Mouse (Mus musculus): ENCODE measurements around the gene Etv5. TPM values are rescaled to one million over a fixed set of nuclear protein-coding genes. Genes with fewer than 3 reads are reported as not detected.

Gene Etv5
- 13.6 and 17.8 TPM in 2 replicates for polyA plus RNA-seq (2015; fragmentation: Nextera tagmentation; extraction: Ambion mirVana)

DNA sequence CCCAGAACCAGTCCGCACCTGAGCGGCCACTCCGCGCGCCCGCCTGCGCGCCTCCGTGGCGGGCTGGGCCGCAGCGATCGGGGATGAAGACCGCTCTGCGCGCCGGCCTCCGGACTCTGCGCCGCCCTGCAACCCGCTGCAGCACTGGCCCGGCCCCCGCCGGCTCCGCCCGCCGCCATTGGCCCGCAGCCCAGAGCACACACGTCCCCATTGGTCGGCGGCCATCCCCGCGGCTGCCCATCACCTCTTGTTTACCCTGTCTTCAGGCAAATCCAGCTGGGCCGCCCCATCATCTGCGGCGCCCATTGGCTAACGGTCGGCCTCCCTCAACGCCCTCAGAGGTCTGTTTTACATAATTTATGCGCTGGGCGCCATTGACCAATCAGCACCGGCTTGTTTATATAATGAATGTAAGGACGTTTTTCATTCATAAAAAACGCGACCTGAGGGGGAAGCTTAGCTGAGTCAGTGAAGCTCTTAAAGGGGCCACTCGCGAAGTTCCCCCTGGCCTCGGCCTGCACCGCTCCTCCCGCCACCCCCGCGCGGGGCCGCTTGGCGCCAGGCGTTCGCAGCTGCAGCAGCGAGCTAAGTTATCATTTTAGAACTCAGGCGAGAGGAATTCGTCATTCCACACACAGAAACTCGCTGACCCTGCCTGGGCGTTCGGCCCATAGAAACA is at the start of gene Etv5:
Gene Etv5 (minus strand): TSS at position 221 of the 679 bp plus-strand sequence.
- Histone ChIP-seq H3K36me3 (ENCODE audit: control insufficient read depth, insufficient read depth, low read length) (no peaks in the 10 kb centered on the region), H3K9me3 (replicated peaks; ENCODE audit: control insufficient read depth, low read length, poor library complexity, severe bottlenecking) (no peaks in the 10 kb centered on the region), H3K4me2 (ENCODE audit: low read length) (peak within 1 kb of the TSS; percentile 99), H3K4me1 (ENCODE audit: control insufficient read depth, insufficient read depth, low read length) (peaks cover 16% of the 10 kb centered on the region), H3K9ac (ENCODE audit: low read depth, low read length) (peak within 1 kb of the TSS; percentile 67), H3K27ac (ENCODE audit: low read length) (peak within 1 kb of the TSS; percentile 36), H3K4me3 (ENCODE audit: low read depth, low read length) (peak within 1 kb of the TSS; percentile 57), H3K27me3 (ENCODE audit: control insufficient read depth, insufficient read depth, low read depth, low read length) (peaks cover 49% of the 10 kb centered on the region)
- under 1% methylated on average over 63 of the region's 63 CpGs for WGBS
- peak; percentile 99 for ATAC-seq

DNA sequence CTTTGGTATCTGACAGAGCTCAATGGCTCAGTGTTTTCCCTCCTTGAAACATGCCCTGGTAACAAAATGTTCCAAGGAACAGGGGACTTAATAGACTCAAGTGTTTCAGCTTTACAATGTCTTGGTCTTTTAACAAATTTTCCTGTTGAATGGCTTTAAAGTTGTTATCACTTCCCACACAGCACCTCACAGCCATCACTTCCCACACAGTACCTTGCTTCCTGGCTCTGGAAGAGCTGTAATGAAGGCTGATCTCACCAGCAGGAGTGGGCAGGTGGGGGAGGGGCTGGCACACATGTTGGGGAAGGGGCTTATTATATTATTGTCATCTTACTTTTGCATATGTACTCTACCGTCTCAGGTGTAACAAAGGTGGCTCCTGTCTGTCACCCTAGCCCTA is 44.4 kb upstream of the Etv5 start:
- no peaks in the 10 kb centered on the region for H3K4me1 ChIP-seq (ENCODE audit: control insufficient read depth, insufficient read depth, low read length)
- H3K9ac ChIP-seq (ENCODE audit: low read depth, low read length), result no peak overlapping the region
- H3K27ac ChIP-seq (ENCODE audit: low read length), result no peak overlapping the region
- 94% methylated on average over 1 of the region's 1 CpGs for WGBS
- H3K27me3 ChIP-seq (ENCODE audit: control insufficient read depth, insufficient read depth, low read depth, low read length), result no peaks in the 10 kb centered on the region
- no peaks in the 10 kb centered on the region for H3K9me3 ChIP-seq (replicated peaks; ENCODE audit: control insufficient read depth, low read length, poor library complexity, severe bottlenecking)
- H3K4me2 ChIP-seq (ENCODE audit: low read length), result no peak overlapping the region
- no peak overlapping the region for H3K4me3 ChIP-seq (ENCODE audit: low read depth, low read length)
- no peaks in the 10 kb centered on the region; the same call in 1 of the 2 replicates for H3K36me3 ChIP-seq (ENCODE audit: control insufficient read depth, insufficient read depth, low read length)
- no peak for ATAC-seq

DNA sequence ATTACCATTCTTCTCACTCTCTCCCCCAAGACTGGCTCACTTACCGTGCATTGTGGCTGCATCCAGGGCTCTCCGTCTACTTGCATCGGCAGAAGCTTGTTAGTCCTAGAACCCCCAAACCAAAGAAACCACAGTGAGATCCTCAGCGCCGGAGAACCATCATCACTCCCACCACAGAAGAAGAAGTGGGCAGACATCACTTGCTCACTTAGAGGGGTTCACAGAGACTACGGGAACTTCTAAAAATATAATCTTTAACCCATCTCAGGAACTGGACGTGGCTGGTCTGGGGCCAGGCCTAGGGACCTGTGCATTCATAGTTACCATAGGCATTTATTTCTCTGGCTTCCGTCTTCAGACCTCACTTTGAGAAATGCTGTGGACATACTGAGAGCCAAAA is 39.8 kb upstream of the Etv5 start:
- Histone ChIP-seq H3K27me3 (ENCODE audit: control insufficient read depth, insufficient read depth, low read depth, low read length) (no peaks in the 10 kb centered on the region), H3K9me3 (replicated peaks; ENCODE audit: control insufficient read depth, low read length, poor library complexity, severe bottlenecking) (no peaks in the 10 kb centered on the region), H3K4me3 (ENCODE audit: low read depth, low read length) (no peak overlapping the region), H3K4me1 (ENCODE audit: control insufficient read depth, insufficient read depth, low read length) (no peaks in the 10 kb centered on the region), H3K36me3 (ENCODE audit: control insufficient read depth, insufficient read depth, low read length) (no peaks in the 10 kb centered on the region; the same call in 1 of the 2 replicates), H3K9ac (ENCODE audit: low read depth, low read length) (no peak overlapping the region), H3K4me2 (ENCODE audit: low read length) (no peak overlapping the region), H3K27ac (ENCODE audit: low read length) (no peak overlapping the region)
- ATAC-seq, result no peak
- WGBS, result 92% methylated on average over 8 of the region's 8 CpGs

DNA sequence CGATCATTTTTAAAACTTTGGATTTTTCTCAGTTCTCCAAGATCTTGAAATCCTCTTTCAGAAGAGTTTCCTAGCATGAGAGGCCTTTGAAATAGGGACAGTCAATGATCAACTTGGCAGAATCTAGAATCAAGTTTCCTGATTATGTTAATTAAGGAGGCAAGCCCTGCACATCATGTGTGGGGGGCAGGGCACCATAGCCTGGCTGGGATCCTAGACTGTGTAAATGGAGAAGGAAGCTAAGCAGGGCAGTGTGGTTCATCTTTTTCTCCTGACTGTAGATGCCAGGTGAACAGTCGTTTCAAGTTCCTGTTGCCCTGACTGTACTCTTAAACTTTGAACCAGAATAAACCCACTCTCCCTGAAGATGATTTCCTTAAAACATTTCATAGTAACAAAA is 32.2 kb upstream of the Etv5 start:
- Histone ChIP-seq H3K4me2 (ENCODE audit: low read length) (no peak overlapping the region), H3K36me3 (ENCODE audit: control insufficient read depth, insufficient read depth, low read length) (no peaks in the 10 kb centered on the region), H3K9ac (ENCODE audit: low read depth, low read length) (no peak overlapping the region), H3K27me3 (ENCODE audit: control insufficient read depth, insufficient read depth, low read depth, low read length) (no peaks in the 10 kb centered on the region), H3K4me3 (ENCODE audit: low read depth, low read length) (no peak overlapping the region), H3K27ac (ENCODE audit: low read length) (no peak overlapping the region), H3K4me1 (ENCODE audit: control insufficient read depth, insufficient read depth, low read length) (no peaks in the 10 kb centered on the region), H3K9me3 (replicated peaks; ENCODE audit: control insufficient read depth, low read length, poor library complexity, severe bottlenecking) (no peaks in the 10 kb centered on the region)
- ATAC-seq, result no peak
- 89% methylated on average over 2 of the region's 2 CpGs for WGBS

DNA sequence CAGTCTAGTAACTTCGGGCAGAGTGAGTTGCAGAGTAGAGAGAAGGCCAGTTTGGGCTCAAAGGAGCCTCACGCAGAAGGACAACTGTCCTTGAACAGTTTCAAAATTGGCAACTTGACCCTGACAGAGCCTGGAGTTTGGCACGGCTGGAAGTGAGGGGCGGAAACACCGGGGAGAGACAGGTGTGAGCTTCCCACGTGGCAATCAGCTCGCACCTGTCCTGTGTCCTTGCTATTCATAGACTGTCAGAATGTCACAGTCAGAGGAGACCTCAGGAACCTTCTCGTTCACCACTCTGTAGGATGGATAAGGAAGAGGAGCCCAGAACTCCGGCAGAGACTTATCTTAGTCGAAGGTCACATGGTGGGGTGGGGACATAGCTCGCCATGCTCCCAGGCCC is 29.9 kb upstream of the Etv5 start:
- H3K27me3 ChIP-seq (ENCODE audit: control insufficient read depth, insufficient read depth, low read depth, low read length), result no peaks in the 10 kb centered on the region
- H3K9ac ChIP-seq (ENCODE audit: low read depth, low read length), result no peak overlapping the region
- no peak overlapping the region for H3K4me3 ChIP-seq (ENCODE audit: low read depth, low read length)
- no peaks in the 10 kb centered on the region for H3K4me1 ChIP-seq (ENCODE audit: control insufficient read depth, insufficient read depth, low read length)
- no peak for ATAC-seq
- no peaks in the 10 kb centered on the region for H3K9me3 ChIP-seq (replicated peaks; ENCODE audit: control insufficient read depth, low read length, poor library complexity, severe bottlenecking)
- H3K36me3 ChIP-seq (ENCODE audit: control insufficient read depth, insufficient read depth, low read length), result no peaks in the 10 kb centered on the region
- 83% methylated on average over 11 of the region's 11 CpGs for WGBS
- no peak overlapping the region for H3K27ac ChIP-seq (ENCODE audit: low read length)
- H3K4me2 ChIP-seq (ENCODE audit: low read length), result no peak overlapping the region

DNA sequence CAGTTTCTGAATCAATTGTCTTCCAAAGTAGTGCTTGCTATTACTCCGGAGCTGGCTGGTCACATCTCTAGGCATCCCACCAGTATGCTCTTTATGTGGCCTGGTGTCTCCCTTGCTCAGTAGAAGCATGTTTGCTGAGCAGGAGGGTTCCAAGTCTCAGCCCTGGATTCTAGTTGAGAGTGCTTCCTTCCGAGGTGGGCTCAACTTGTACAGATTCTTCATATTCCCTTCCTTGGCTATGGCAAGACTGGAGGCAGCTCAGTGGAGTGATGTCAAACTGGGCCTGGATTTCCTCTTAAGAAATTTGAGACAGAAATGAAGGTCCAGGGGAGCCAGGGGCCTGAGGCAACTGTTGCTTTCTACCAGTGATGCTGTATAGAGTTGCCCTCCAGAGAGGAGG is 27.6 kb upstream of the Etv5 start:
- H3K4me3 ChIP-seq (ENCODE audit: low read depth, low read length), result no peak overlapping the region
- 84% methylated on average over 2 of the region's 2 CpGs for WGBS

DNA sequence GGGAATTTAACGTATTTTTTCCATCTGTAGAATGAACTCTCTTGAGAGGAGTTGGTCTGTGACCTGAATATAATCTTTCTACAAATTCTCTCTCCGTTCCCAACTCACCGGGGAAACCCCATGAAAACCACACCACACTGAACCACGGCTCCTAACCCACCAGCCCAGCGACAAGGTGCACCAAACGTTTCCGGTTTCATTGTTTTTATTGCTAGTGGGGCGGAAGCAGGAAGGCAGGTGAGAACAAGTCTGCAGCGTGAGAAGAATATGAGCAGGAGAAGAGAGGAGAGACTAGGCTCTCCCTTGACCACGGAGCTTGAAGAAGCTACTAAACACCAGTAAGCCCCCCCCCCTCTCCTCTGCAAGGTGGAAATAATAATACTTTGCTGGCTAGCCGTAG is 26.9 kb upstream of the Etv5 start:
- Histone ChIP-seq H3K27ac (ENCODE audit: low read length) (no peak overlapping the region), H3K9me3 (replicated peaks; ENCODE audit: control insufficient read depth, low read length, poor library complexity, severe bottlenecking) (no peaks in the 10 kb centered on the region), H3K36me3 (ENCODE audit: control insufficient read depth, insufficient read depth, low read length) (no peaks in the 10 kb centered on the region), H3K4me2 (ENCODE audit: low read length) (no peak overlapping the region), H3K27me3 (ENCODE audit: control insufficient read depth, insufficient read depth, low read depth, low read length) (no peaks in the 10 kb centered on the region), H3K9ac (ENCODE audit: low read depth, low read length) (no peak overlapping the region), H3K4me1 (ENCODE audit: control insufficient read depth, insufficient read depth, low read length) (no peaks in the 10 kb centered on the region), H3K4me3 (ENCODE audit: low read depth, low read length) (no peak overlapping the region)
- ATAC-seq, result no peak
- WGBS, result 88% methylated on average over 11 of the region's 11 CpGs

More for the DNA sequence above, 27.6 kb upstream of the Etv5 start:
- Histone ChIP-seq H3K4me2 (ENCODE audit: low read length) (no peak overlapping the region), H3K4me1 (ENCODE audit: control insufficient read depth, insufficient read depth, low read length) (no peaks in the 10 kb centered on the region), H3K9ac (ENCODE audit: low read depth, low read length) (no peak overlapping the region), H3K27me3 (ENCODE audit: control insufficient read depth, insufficient read depth, low read depth, low read length) (no peaks in the 10 kb centered on the region), H3K27ac (ENCODE audit: low read length) (no peak overlapping the region), H3K9me3 (replicated peaks; ENCODE audit: control insufficient read depth, low read length, poor library complexity, severe bottlenecking) (no peaks in the 10 kb centered on the region), H3K36me3 (ENCODE audit: control insufficient read depth, insufficient read depth, low read length) (no peaks in the 10 kb centered on the region)
- no peak for ATAC-seq

GRCm38 (mm10) chr16:22462220-22462619 is 22.7 kb upstream of the Etv5 start:
- Histone ChIP-seq H3K27ac (ENCODE audit: low read length) (no peak overlapping the region), H3K4me1 (ENCODE audit: control insufficient read depth, insufficient read depth, low read length) (no peaks in the 10 kb centered on the region), H3K9ac (ENCODE audit: low read depth, low read length) (no peak overlapping the region), H3K27me3 (ENCODE audit: control insufficient read depth, insufficient read depth, low read depth, low read length) (no peaks in the 10 kb centered on the region), H3K9me3 (replicated peaks; ENCODE audit: control insufficient read depth, low read length, poor library complexity, severe bottlenecking) (no peaks in the 10 kb centered on the region), H3K4me2 (ENCODE audit: low read length) (no peak overlapping the region), H3K36me3 (ENCODE audit: control insufficient read depth, insufficient read depth, low read length) (no peaks in the 10 kb centered on the region), H3K4me3 (ENCODE audit: low read depth, low read length) (no peak overlapping the region)
- whole genome bisulfite sequencing, result 90% methylated on average over 3 of the region's 3 CpGs
- no peak for ATAC-seq

- Histone ChIP-seq H3K27me3 (ENCODE audit: control insufficient read depth, insufficient read depth, low read depth, low read length) (no peaks in the 10 kb centered on the region), H3K4me1 (ENCODE audit: control insufficient read depth, insufficient read depth, low read length) (no peaks in the 10 kb centered on the region), H3K4me3 (ENCODE audit: low read depth, low read length) (no peak overlapping the region), H3K9ac (ENCODE audit: low read depth, low read length) (no peak overlapping the region), H3K27ac (ENCODE audit: low read length) (no peak overlapping the region), H3K9me3 (replicated peaks; ENCODE audit: control insufficient read depth, low read length, poor library complexity, severe bottlenecking) (no peaks in the 10 kb centered on the region), H3K4me2 (ENCODE audit: low read length) (no peak overlapping the region), H3K36me3 (ENCODE audit: control insufficient read depth, insufficient read depth, low read length) (no peaks in the 10 kb centered on the region)
- 78% methylated on average over 6 of the region's 6 CpGs for WGBS
- no peak for ATAC-seq
These were observed 22.2 kb upstream of the Etv5 start for GRCm38 (mm10) chr16:22461728-22462127.

Data from midbrain, embryonic 16.5 days (tissue).